Mouse (Mus musculus): ENCODE results near the gene Nub1. TPM values are rescaled to one million over a fixed set of nuclear protein-coding genes. Genes with fewer than 3 reads are reported as not detected.

Nub1 gene
- polyA plus RNA-seq, 1 experiment: not detected

GRCm38 (mm10) chr5:24723527-24724269, 38.4 kb downstream of the Nub1 start:
- 0 out of 2 replicates have a peak, but pooled peaks cover 3% of the 10 kb centered on the region for H3K4me1 ChIP-seq (ENCODE audit: control insufficient read depth, insufficient read depth, low read length)
- TF ChIP-seq POLR2A (IDR thresholded peaks at IDR 0.05; ENCODE audit: insufficient read depth, low read depth, low read length): no peak
- 72% methylated on average over 11 of the region's 11 CpGs for WGBS
- no peak overlapping the region for H3K27ac ChIP-seq (ENCODE audit: insufficient read depth, low read depth, low read length)
- H3K4me3 ChIP-seq (ENCODE audit: insufficient read depth, low read depth, low read length): no peak overlapping the region

- TF ChIP-seq CTCF (IDR thresholded peaks at IDR 0.05; ENCODE audit: insufficient read depth, low read depth, low read length) (no peak), POLR2A (IDR thresholded peaks at IDR 0.05; ENCODE audit: insufficient read depth, low read depth, low read length) (no peak)
- 76% methylated on average over 5 of the region's 5 CpGs for WGBS
- 0 out of 2 replicates have a peak, but pooled peaks cover 3% of the 10 kb centered on the region for H3K4me1 ChIP-seq (ENCODE audit: control insufficient read depth, insufficient read depth, low read length)
- H3K4me3 ChIP-seq (ENCODE audit: insufficient read depth, low read depth, low read length): no peak overlapping the region
- H3K27ac ChIP-seq (ENCODE audit: insufficient read depth, low read depth, low read length): no peak overlapping the region
Observed at GRCm38 (mm10) chr5:24724270-24724634, 38.9 kb downstream of the Nub1 start.

GRCm38 (mm10) chr5:24724805-24725204, 39.5 kb downstream of the Nub1 start:
- Histone ChIP-seq H3K4me3 (ENCODE audit: insufficient read depth, low read depth, low read length) (no peak overlapping the region), H3K27ac (ENCODE audit: insufficient read depth, low read depth, low read length) (no peak overlapping the region), H3K4me1 (ENCODE audit: control insufficient read depth, insufficient read depth, low read length) (peaks cover 5% of the 10 kb centered on the region; the same call in 1 of the 2 replicates)
- WGBS: 82% methylated on average over 5 of the region's 5 CpGs
- TF ChIP-seq POLR2A (IDR thresholded peaks at IDR 0.05; ENCODE audit: insufficient read depth, low read depth, low read length) (no peak), CTCF (IDR thresholded peaks at IDR 0.05; ENCODE audit: insufficient read depth, low read depth, low read length) (no peak)

GRCm38 (mm10) chr5:24725897-24726296, 40.6 kb downstream of the Nub1 start:
- 78% methylated on average over 6 of the region's 6 CpGs for WGBS
- Histone ChIP-seq H3K4me3 (ENCODE audit: insufficient read depth, low read depth, low read length) (no peak overlapping the region), H3K27ac (ENCODE audit: insufficient read depth, low read depth, low read length) (no peak overlapping the region), H3K4me1 (ENCODE audit: control insufficient read depth, insufficient read depth, low read length) (peaks cover 16% of the 10 kb centered on the region)
- TF ChIP-seq POLR2A (IDR thresholded peaks at IDR 0.05; ENCODE audit: insufficient read depth, low read depth, low read length) (no peak), CTCF (IDR thresholded peaks at IDR 0.05; ENCODE audit: insufficient read depth, low read depth, low read length) (no peak)

- no peak overlapping the region for H3K27ac ChIP-seq (ENCODE audit: insufficient read depth, low read depth, low read length)
- WGBS: 63% methylated on average over 12 of the region's 12 CpGs
- peaks cover 18% of the 10 kb centered on the region for H3K4me1 ChIP-seq (ENCODE audit: control insufficient read depth, insufficient read depth, low read length)
- no peak for TF ChIP-seq CTCF (IDR thresholded peaks at IDR 0.05; ENCODE audit: insufficient read depth, low read depth, low read length)
- TF ChIP-seq POLR2A (IDR thresholded peaks at IDR 0.05; ENCODE audit: insufficient read depth, low read depth, low read length): no peak
- H3K4me3 ChIP-seq (ENCODE audit: insufficient read depth, low read depth, low read length): no peak overlapping the region
Observed at GRCm38 (mm10) chr5:24726901-24727836, 41.8 kb downstream of the Nub1 start.

- Histone ChIP-seq H3K27ac (ENCODE audit: insufficient read depth, low read depth, low read length) (no peak overlapping the region), H3K4me3 (ENCODE audit: insufficient read depth, low read depth, low read length) (peak overlapping the region; percentile 24), H3K4me1 (ENCODE audit: control insufficient read depth, insufficient read depth, low read length) (peaks cover 15% of the 10 kb centered on the region)
- TF ChIP-seq CTCF (IDR thresholded peaks at IDR 0.05; ENCODE audit: insufficient read depth, low read depth, low read length): no peak
- no peak for TF ChIP-seq POLR2A (IDR thresholded peaks at IDR 0.05; ENCODE audit: insufficient read depth, low read depth, low read length)
- 2% methylated on average over 49 of the region's 49 CpGs for WGBS
Observed at GRCm38 (mm10) chr5:24729797-24730487, 44.6 kb downstream of the Nub1 start.

- TF ChIP-seq POLR2A (IDR thresholded peaks at IDR 0.05; ENCODE audit: insufficient read depth, low read depth, low read length) (no peak), CTCF (IDR thresholded peaks at IDR 0.05; ENCODE audit: insufficient read depth, low read depth, low read length) (no peak)
- Histone ChIP-seq H3K27ac (ENCODE audit: insufficient read depth, low read depth, low read length) (no peak within 1 kb of the TSS), H3K4me3 (ENCODE audit: insufficient read depth, low read depth, low read length) (peak within 1 kb of the TSS; percentile 31), H3K4me1 (ENCODE audit: control insufficient read depth, insufficient read depth, low read length) (peaks cover 15% of the 10 kb centered on the region)
- WGBS: under 1% methylated on average over 23 of the region's 23 CpGs
Observed at GRCm38 (mm10) chr5:24730488-24730871, 45.1 kb downstream of the Nub1 start, which contains the start of gene Wdr86. Gene Wdr86 (minus strand): TSS chr5:24730727.

- H3K4me1 ChIP-seq (ENCODE audit: control insufficient read depth, insufficient read depth, low read length): peaks cover 15% of the 10 kb centered on the region
- WGBS: 8% methylated on average over 15 of the region's 15 CpGs
- peak overlapping the region; percentile 31 for H3K4me3 ChIP-seq (ENCODE audit: insufficient read depth, low read depth, low read length)
- H3K27ac ChIP-seq (ENCODE audit: insufficient read depth, low read depth, low read length): no peak overlapping the region
- TF ChIP-seq POLR2A (IDR thresholded peaks at IDR 0.05; ENCODE audit: insufficient read depth, low read depth, low read length): no peak
- no peak for TF ChIP-seq CTCF (IDR thresholded peaks at IDR 0.05; ENCODE audit: insufficient read depth, low read depth, low read length)
Observed at GRCm38 (mm10) chr5:24730986-24731385, 45.7 kb downstream of the Nub1 start.

Data from olfactory bulb, adult 2 months (tissue).